Mouse (Mus musculus): ENCODE measurements around the gene Clstn3. TPM values are rescaled to one million over a fixed set of nuclear protein-coding genes. Genes with fewer than 3 reads are reported as not detected.

Clstn3 gene
- polyA plus RNA-seq, 1 experiment, result 65.4 TPM

DNA sequence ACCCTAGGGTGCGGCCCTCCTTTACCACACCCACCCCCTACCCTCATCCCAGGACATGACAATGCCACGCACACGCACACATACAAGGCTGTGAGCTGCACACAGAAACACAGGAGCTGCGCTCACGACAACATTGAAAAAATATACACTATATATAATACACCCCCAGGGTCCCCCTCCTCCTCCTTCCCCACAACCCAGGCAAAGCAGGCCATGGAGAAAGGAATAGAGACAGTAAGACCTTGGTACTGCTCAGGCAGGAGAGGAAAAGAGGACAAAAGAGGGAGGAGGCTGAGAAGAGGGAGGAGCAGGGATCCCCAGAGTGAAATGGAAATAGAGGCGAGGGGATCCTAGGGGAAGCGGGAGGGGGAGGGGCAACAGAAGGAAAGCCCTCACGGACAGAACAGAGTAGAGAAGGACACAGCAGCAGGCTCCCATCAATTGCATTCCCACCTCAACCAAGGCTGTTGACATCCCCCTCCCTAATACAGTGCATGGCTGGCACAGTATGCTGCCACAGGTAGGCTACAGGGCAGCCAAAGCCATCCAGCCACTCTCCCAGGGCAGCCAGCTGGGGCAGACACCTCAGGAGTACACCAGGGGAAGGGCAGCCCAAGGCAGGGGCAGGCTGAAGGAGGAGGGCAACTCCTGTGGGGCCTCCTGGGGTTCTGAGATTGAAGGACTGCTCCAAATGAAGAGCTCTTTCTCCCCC is 33.7 kb downstream of the Clstn3 start:
- TF ChIP-seq GATA1 (IDR thresholded peaks at IDR 0.05; ENCODE audit: low read length), result no peak

DNA sequence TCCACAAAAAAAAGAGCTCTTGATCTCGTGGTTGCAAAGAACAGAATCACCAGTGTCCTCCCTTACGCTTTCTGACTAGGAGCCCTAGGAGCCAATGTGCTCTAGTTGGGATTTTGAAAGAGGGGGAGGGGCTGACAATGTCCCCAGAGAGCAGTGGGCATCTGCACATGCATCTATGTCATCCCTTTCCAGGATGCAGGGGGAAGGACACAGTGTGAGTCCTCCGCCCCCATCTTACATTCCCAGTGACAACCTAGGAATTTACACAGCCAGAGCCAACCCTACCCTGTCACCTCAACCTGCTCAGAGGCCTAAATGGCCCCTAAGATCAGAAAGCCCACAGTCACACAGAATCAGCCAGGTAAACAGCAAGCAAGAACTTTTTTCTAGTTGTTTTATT is 34.2 kb downstream of the Clstn3 start:
- TF ChIP-seq GATA1 (IDR thresholded peaks at IDR 0.05; ENCODE audit: low read length), result no peak

DNA sequence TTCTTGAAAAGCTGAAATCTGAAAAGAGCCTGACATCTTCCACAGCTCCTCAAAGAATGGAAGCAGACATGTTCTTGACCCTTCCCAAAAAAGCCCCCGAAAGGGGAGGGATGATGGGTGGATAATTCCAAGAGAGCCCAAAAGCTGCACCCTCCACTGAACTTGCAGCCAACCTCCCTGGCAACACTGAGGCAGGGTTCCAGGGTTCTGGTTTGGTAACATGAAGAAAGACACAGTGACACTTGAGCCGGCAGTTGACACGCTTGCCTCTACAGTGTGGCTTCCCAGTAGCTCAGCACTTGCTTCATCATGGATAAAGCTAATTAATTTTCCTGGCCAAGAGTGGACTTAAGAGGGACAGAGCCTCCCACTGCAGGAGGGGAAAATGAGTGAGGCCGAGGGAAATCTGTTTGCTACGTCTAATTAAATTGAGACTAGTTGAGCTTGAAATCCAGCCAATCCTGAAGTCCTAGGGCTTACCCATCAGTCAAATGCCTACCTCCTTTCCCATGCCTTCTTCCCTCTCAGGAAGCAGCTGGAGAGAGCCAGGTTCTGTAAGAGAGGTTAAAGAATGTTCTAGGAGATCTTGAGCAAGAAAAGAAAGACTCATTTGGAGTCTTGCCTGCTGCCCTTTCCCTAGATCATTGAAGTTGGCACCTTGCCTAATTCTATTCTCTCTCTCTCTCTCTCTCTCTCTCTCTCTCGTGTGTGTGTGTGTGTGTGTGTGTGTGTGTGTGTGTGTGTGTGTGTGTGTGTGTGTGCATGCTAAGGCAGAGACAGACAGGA is 36.6 kb downstream of the Clstn3 start:
- no peak for TF ChIP-seq GATA1 (IDR thresholded peaks at IDR 0.05; ENCODE audit: low read length)

DNA sequence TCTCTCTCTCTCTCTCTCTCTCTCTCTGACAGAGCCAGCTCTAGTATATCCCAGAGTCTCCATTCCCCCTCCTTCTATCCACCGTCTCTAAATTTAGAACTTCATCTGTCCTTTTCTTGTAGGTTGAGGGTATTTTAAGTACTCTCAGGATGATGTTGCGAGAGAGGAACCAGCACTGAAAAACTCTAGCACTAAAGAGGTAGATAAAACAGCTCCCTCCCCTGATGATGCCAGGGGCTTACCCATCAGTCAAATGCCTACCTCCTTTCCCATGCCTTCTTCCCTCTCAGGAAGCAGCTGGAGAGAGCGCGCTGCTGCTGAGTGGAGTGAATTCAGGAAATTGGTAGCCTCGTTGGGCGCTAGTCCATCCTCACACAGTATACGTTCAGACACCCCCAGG is 37.3 kb downstream of the Clstn3 start:
- no peak for TF ChIP-seq GATA1 (IDR thresholded peaks at IDR 0.05; ENCODE audit: low read length)

DNA sequence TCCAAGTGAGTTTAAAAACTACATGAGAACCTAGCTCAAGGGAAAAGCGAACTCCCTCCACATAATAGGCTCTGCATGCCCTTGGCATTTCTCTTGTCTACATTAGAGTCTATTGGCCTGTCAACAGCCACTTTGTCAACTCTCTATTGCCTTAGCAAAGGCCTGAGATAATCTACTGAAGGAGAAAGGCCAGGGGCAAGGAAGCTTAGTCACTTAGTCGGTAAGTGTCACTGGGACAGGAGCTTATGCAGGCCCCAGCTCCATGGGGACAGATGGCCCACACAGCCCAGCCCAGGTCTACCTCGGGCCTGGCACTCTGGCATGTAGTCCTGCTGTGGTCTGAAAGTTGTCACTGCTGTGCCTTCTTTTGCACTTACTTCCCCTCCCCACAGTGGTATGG is 38.0 kb downstream of the Clstn3 start:
- no peak for TF ChIP-seq GATA1 (IDR thresholded peaks at IDR 0.05; ENCODE audit: low read length)

DNA sequence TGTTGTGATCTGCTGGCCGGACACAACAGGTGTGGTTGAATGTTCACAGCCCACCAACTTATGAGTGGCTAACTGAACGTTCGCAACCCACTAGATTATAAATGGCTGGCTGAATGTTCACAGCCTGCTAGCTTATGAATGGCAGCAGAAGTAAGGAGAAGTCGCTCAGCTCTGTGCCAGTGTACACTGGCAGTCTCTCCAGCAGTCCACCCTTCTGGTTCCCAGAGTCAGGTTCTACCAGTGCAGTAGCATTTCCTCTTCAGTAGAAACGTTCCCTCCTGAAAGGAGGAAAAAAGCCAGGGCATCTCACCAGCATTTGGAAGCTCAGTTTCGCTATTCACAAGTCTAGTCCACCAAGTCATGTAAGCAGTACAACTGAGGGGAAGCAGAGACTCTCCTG is 39.1 kb downstream of the Clstn3 start:
- TF ChIP-seq GATA1 (IDR thresholded peaks at IDR 0.05; ENCODE audit: low read length), result no peak

DNA sequence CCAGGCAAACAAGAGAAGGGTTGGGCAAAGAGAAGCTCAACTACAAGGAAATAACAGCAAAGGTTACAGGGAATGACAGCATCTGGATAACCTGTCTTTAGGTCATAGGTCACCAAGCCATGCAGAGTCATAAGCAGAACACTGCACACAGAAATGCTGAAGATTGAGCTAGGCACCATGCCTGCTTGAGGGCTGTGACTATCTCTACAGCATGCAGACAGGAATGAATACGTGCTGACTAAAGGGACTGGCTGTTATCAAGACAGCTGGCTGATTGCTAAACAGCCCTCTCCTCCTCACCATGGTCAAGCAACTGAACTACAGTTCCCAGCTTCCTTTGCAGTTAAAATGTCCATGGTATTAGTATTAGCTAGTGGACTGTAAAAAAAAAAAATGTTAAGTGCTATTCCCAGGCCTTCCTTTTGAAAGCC is 40.5 kb downstream of the Clstn3 start:
- no peak for TF ChIP-seq GATA1 (IDR thresholded peaks at IDR 0.05; ENCODE audit: low read length)

DNA sequence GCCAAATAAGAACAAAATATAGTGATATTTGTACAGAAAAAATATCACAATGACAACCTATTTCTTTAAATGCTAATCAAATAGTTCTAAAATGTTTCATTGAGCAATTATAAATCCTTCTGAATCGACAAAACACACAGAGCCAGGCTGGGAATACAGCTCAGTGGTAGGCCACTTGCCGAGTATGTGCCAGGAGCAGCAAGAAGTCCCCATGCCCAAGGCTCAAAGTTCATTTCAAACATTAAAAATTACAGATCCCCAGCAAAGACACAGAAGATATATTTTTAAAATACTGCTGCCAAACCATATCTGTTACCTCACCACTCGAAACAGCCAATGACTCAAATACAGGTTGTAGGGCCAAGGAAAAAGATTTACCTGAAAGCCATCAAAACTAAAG is 45.9 kb downstream of the Clstn3 start:
- TF ChIP-seq GATA1 (IDR thresholded peaks at IDR 0.05; ENCODE audit: low read length), result no peak

DNA sequence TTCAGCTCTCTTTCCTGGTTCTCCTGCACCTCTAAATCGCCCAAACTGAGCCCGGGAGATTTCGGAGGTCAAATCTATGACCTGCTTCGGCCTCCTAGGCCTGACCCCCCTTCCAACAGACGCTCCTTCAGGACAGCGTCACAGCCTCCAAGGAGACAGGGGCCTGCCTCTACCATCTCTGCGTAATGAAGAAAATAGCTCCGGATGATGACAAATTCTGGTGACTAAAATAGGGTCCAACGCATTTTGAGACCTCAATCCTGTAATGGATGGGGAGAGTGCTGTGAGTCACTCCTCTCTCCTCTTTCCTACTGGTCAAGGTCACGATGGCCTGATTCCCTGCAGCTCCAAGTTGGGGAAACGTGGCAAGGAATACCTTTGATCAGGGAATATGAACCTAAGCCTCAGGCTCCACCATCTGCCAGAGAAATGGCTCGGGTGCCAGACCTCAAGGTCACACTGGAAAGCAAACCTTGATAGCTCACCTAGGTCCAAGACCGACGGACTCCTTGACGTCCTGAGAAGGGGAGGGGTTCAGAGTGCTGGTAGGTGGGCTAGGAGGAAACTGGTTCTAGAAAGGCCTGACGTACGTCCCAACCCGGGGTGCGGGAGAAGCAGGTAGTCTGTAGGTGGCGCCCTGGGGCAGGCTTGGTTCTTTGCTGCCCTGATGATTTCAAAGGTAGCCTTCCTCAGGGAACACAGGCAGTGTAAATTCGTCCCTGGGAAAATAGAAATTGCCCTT is 49.1 kb downstream of the Clstn3 start:
- TF ChIP-seq GATA1 (IDR thresholded peaks at IDR 0.05; ENCODE audit: low read length), result no peak

DNA sequence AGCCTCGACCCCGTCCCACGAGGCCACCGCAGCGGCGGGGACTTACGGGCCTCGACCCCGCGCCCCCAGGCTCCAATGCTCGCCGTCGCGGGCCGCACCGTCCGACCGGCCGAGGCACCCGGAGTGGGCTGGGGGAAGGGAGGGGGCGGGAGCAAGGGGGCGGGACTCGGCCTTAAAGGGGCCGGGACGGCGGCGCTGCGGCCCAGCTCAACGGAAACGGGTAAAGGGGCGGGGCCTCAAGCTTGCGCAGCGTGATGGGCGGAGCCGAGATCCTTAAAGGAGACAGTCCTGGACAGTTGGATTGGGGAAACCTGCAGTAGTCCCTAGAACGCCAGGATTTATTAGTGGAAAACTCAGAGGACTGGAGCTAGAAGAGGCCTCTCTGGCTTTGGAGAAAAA is 49.7 kb downstream of the Clstn3 start, which contains the start of gene Pex5:
TSS of gene Pex5 (minus strand) at position 141 of the 399 bp plus-strand sequence.
- TF ChIP-seq GATA1 (IDR thresholded peaks at IDR 0.05; ENCODE audit: low read length), result no peak

DNA sequence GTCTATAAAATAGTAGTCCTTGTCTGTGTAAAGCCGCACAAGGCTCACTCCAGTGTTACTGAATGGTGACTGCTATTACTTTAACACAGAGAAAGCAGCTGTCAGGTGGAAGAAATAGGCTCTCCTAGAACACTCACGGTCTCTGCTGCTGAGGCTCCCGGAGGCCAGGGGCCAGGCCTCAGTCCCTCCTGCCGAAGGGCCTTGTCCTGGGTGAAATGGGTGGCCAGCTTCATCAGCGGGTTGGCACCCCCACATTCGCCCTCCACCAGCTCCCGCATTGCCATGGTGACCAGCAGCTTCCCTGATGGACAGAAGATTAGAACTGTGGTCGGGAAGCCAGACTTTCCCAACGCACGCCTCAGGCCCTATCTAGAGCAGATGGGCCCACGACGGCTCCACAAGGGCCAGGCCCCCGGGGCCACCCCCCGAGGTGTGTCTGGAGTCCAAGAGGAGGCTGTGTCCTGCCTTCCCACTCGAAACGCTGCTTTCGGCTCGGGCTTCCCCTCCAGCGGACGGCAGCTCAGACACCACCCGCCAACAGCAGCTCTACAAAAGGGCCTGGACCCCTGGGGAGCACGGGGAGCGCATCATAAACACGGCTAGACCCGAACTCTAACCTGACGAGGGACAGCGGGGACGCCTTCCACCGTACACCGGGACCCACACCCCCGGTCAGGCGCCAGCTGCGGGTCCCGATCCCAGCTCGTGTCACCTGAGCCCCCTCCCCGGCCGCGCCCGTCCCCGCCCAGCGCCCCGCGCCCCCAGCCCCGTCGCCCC is 50.3 kb downstream of the Clstn3 start:
- no peak for TF ChIP-seq GATA1 (IDR thresholded peaks at IDR 0.05; ENCODE audit: low read length)

DNA sequence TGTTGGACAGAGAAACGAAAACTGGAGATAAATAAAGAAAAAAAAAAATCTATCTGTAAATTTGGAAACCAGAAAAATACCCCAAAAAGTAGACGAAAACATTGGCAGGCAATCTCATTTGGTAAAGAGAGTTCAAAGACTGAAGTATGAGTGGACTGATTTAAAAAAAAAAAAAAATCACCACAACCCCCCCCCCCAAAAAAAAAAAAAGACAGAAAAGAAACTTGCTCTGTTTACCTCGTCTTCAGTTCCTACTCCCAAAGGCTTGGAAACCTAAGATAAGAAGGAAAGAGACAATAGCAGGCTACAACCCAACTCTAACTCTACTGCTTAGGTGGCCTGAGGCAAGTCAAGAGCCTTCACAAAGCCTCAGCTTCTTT is 50.8 kb downstream of the Clstn3 start:
- TF ChIP-seq GATA1 (IDR thresholded peaks at IDR 0.05; ENCODE audit: low read length), result no peak

DNA sequence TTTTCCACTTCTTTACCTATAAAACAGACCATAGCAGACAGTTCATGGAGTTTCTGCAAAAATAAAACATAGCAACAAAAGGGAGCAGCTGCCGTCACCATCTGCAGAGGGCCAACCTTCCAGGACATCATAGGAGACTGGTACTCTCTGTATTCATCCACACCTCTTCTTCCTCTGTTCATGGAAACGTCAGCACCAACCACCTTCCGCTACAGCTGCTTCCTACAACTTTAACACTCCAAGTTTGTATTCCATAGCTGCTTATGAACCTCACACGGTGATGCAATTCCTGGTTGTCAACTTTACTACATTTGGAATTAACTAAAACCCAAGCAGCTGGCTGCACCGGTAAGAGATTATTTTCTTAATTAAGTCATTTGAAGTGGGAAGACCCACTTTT is 56.2 kb downstream of the Clstn3 start:
- no peak for TF ChIP-seq GATA1 (IDR thresholded peaks at IDR 0.05; ENCODE audit: low read length)

DNA sequence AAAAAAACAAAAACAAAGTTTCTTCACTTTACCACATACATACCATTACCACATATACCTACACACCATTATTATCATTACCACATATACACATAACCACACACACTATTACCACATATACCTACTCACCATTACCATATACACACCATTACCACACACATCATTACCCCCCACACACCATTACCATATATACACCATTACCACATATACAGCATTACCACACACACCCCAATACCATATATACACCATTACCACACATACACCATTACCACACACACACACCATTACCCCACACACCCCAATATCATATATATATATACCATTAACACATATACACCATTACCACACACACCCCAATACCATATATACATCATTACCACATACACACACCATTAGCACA is 57.4 kb downstream of the Clstn3 start:
- no peak for TF ChIP-seq GATA1 (IDR thresholded peaks at IDR 0.05; ENCODE audit: low read length)

DNA sequence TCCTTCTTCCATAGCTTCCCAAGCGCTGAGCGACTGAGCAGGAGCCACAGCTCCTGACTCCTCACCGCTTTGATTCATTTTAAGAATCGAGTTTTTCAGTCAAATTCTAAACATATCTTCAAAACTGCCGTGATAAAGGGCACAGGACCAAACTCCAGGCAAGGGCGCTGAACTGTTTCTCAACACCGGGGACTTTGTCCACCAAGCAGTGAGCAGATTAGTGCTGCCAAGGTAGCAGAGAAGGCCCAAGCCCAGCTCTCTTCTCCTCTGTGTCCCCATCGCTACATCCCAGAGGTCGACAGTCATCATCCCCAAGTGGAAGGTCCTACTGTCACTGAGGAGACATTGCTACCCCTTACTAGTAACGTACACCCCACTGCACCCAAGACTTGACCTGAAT is 58.3 kb downstream of the Clstn3 start:
- TF ChIP-seq GATA1 (IDR thresholded peaks at IDR 0.05; ENCODE audit: low read length), result no peak
